Mouse (Mus musculus): Measurements from ENCODE around the gene Mob3b.

Mob3b gene

GRCm38 (mm10) chr4:35156751-35157611 is at the start of gene Mob3b:
Mob3b (minus strand) TSS chr4:35157484.
- peak; percentile 90 for DNase-seq (ENCODE audit: extremely low spot score)

DNA sequence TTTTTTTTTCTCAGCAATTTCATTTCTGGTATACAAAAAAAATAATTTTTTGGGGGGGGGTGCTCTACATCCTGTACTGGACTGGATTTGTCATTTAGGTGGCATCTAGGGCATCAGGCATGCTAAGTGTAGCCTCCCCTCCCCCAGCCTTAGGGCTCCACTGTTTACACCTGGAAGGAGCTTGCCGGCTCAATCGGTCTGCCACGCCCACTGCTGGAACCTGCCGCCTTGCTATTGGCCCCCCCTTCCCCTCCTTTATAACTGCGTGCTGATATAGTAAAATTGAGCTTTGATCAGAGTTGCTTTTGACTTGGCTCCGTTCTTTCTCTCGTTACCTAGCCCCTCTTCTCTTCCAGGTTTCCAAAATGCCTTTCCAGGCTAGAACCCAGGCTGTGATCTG is 47.4 kb upstream of the Mob3b start:
- no peak for DNase-seq (ENCODE audit: extremely low spot score)

- no peak for DNase-seq (ENCODE audit: extremely low spot score)
Observed at GRCm38 (mm10) chr4:35203724-35204123, 46.4 kb upstream of the Mob3b start.

DNA sequence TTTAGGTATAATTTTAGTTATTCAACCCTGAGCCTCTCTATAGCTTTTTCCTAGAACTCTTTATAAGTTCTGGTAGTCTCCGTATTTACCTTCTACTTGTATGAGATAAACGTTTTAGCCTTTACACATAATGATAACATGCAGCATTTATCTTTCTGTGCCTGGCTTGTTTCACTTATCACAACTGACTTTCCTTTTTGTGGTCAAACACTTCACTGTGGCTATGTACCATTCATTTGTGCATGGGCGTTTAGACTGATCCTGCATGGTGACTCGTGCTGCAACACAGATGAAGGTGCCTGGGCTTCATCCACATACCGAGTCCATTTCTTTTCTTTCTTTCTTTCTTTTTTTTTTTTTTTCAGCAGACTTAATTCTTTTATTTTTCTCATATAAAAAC is 44.4 kb upstream of the Mob3b start:
- no peak for DNase-seq (ENCODE audit: extremely low spot score)

DNA sequence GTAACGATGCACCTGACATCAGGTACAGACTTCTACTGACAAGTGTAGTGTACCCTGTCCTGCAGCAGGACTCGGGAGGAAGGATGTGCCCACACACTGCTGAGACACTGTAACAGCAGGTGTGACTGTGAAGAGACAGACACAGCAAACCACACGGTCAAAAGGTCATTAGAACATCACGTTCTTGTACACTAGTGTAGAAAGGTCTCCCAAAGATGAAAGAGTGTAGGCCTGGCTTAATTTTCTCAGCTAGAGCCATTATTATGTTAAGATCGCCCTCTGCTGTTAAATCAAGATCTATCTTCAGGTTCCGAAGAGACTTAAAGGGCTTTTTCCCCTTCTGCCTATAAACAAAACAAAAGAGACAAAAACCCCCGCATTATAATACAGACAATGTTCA is 35.4 kb upstream of the Mob3b start:
- peak; percentile 28 for DNase-seq (ENCODE audit: extremely low spot score)

- no peak for DNase-seq (ENCODE audit: extremely low spot score)
Observed at GRCm38 (mm10) chr4:35189794-35190193, 32.5 kb upstream of the Mob3b start.

DNA sequence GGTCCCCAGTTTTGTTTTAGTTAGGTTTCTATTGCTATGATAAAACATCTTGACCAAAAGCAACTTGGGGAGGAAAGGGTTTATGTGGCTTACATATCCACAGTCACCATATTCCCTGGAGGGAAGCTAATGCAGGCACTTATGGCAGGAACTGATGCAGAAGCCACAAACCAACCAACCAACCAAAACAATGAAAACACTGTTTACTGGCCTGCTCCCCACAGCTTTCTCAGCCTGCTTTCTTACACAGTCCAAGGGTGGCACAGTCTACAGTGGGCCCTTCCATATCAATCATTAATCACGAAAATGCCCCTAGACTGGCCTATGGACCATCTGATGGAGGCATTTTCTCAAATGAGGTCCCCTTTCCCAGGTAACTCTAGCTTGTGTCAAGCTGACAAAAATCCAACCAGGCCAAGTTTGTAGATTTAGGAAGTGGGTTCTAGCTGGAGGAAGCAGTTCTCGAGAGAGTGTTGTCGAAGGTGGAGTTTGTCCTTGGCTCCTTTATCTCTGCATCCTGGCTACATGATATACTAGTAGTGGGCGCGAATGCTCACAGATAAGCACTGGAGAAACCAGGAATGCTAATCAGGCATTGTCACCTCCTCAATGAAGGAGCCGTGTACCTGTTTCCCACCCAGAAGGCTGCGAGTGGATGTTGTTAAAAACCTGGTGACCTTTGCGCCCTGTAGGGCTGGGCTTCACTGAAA is 30.5 kb upstream of the Mob3b start:
- no peak for DNase-seq (ENCODE audit: extremely low spot score)

DNA sequence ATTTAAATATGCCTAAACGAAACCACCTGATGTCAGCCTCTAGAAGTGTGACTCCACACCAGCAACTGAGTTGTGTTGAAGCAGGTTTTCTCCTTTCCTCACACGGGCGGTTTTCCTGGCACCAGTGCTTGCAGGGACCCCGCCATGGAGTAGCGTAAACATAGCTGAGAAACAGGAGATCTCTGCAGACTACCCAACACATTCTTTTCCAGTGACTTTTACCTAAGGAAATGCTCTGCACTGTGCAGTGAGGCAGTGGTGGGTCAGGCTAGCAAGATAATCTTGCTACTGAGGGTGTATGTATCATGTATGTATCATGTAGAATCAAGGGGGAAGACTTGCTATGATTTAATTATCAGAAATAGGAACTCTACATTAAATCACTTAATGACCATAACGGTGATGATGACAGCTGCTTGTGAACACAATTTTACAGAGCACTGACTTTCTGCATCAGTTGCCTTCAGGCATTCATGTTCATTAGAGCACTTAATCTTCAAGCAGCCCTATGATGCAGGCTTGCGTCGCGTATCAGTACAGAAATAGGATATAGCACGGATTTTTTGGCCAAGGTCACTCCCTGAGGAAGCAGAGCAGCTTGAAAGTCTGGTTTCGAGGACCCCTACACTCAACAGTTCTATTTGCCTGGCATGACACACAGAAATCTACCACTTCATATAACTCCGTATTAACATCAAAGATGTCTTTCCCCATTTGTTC is 20.8 kb upstream of the Mob3b start:
- DNase-seq (ENCODE audit: extremely low spot score), result no peak

- DNase-seq (ENCODE audit: extremely low spot score), result no peak
Observed at GRCm38 (mm10) chr4:35175566-35175965, 18.3 kb upstream of the Mob3b start.

DNA sequence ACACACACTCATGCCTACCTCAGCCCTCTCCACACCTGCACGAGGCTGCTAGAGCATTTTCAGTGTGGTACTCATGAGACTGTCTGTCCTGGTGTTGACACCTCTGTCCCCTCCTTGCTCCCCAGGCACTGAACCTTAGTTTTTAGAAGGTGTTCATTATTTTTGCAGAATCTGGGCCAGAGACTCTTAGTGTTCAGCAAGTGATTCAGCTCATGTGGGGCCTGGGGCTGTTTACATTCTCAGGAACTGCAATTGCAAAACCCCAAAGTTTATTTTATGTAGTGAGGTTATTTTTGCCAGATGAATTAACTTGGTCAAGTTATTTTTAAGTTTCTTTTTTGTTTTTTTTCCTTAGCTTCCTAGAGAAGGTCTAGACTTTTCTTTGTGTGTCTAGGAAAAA is 16.3 kb upstream of the Mob3b start:
- DNase-seq (ENCODE audit: extremely low spot score), result no peak

GRCm38 (mm10) chr4:35172471-35172870 is 15.2 kb upstream of the Mob3b start:
- DNase-seq (ENCODE audit: extremely low spot score), result no peak

DNA sequence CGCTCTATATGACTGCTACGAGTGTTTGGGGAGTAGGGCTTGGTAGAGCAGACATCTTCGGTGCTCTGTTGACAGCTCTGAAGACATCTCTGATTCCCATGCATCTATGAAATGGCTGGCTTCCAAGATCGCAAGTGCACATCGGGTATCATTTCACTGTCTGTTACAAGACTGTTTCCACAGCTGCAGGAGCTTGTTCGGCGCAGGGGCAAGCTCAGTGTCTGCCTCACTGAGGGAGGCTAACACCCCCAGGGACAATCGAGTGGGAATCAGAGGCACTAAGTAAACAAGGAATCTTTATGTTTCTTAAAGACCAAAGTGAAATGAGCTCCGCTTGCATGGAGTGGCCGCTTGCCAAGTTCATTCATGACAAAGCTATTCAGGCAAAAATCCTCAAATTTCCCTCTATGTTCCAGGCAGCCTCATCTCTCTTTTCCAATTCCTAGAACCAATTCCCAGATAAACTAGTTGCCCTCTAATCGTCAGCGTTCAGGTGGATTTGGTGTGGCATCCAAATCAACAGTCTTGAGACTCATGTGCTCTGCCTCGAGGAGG is 12.4 kb upstream of the Mob3b start:
- no peak for DNase-seq (ENCODE audit: extremely low spot score)

- DNase-seq (ENCODE audit: extremely low spot score), result no peak
Observed at GRCm38 (mm10) chr4:35167855-35168254, 10.6 kb upstream of the Mob3b start.

DNA sequence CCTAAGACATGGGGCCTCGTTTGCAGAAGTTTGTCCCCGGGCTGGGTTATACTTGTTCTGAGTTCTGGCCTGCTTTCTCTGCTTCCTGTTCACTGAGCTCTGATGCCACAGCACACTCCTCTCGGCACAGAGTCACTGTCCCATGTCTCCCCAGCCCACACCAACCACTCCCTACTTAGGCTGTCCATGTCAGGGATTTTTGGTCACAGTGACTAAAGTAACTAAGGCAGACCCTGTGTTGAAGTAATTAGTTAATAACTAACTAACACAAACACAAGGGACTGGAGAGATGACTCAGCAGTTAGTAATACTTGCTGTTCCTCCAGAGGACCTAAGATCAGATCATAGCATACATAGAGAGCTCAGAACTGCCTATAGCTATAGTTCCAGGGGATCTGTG is 8.7 kb upstream of the Mob3b start:
- DNase-seq (ENCODE audit: extremely low spot score), result no peak

GRCm38 (mm10) chr4:35165275-35165674 is 8.0 kb upstream of the Mob3b start:
- DNase-seq (ENCODE audit: extremely low spot score), result no peak

- no peak for DNase-seq (ENCODE audit: extremely low spot score)
Observed at GRCm38 (mm10) chr4:35157815-35158214, 531 bp upstream of the Mob3b start.

DNA sequence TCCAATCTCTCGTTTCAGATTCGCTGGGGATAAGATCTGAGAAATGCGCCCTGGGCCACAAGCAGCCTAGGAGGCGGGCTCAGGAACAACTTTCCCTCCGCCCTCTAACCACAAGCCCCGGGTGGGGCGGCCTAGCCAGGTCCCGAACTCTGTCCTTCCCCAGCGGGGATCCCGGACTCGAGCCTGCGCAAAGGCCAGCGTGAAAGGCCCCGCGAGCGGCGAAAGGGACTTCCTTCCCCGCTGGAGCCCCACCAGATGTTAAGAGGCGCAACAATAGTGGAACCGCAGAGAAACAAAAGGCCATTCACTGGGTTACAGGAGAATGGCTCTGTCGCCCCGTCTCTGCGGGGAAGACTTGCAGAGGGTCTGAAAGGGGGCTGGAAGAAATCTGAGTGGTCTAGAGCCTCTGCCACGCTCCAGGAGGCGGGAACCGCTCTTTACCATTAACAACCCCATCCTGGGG is 1.1 kb downstream of the Mob3b start:
- DNase-seq (ENCODE audit: extremely low spot score), result peak; percentile 82

GRCm38 (mm10) chr4:35155132-35155922 is 2.0 kb downstream of the Mob3b start:
- DNase-seq (ENCODE audit: extremely low spot score), result peak; percentile 69

- peak; percentile 11 for DNase-seq (ENCODE audit: extremely low spot score)
Observed at GRCm38 (mm10) chr4:35154051-35154450, 3.2 kb downstream of the Mob3b start.

DNA sequence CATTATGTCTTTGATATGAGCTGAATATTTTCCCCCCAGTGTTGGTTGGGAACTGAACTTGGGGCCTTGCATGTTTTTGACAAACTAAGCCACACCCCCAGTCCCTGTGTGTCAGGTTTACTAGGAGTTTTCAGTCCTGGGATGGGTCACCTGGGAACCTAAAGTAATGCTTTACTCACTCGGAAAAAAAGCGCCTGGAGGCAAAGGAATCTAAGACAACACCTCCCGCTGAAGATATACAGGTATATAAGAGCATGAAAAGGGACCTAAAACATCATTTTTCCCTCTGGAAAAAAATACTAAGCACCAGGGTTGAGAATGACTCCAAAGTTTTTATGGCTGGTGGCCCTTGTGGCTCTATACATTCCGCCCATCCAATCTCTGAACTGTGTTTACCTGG is 5.5 kb downstream of the Mob3b start, which contains the start of gene Ifnk:
Gene Ifnk (plus strand): TSS at position 301 of the 400 bp plus-strand sequence.
- no peak for DNase-seq (ENCODE audit: extremely low spot score)

DNA sequence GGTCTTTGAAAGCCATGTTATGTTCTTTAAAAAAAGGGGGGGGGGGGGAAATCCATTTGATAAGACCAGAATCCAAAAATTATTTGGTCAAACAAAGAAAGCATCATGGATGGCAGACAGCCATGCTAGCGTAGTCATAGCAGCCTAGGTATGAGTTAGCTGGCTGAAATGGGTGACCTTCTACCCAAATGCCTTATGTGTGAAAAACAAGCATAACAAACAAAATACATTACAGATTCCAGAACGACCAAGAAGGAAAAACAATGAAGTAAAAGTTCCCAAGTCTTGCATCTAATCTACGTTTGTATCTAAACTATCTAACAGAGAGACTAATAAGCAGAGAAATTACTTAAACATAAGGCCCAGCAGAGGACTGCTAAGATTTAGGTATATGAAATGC is 6.6 kb downstream of the Mob3b start:
- DNase-seq (ENCODE audit: extremely low spot score), result no peak
